Mouse (Mus musculus) spleen, adult 2 months (tissue): ENCODE results near the gene Ikbip.

Experiments
- CTCF ChIP-seq: fragments of 200-500 bp; IDR thresholded peaks from 2 replicates; pipeline ENCODE4 v1.5.1; 2011; ENCODE audit warnings: mild to moderate bottlenecking, inconsistent platforms; ENCODE audit not compliant: insufficient read depth, insufficient read length, insufficient replicate concordance; ENCODE audit errors: extremely low read depth
- POLR2A ChIP-seq: fragments of 200-500 bp; IDR thresholded peaks from 2 replicates; pipeline ENCODE4 v1.6.1; 2011; ENCODE audit warnings: low read depth, low read length, inconsistent platforms

DNA sequence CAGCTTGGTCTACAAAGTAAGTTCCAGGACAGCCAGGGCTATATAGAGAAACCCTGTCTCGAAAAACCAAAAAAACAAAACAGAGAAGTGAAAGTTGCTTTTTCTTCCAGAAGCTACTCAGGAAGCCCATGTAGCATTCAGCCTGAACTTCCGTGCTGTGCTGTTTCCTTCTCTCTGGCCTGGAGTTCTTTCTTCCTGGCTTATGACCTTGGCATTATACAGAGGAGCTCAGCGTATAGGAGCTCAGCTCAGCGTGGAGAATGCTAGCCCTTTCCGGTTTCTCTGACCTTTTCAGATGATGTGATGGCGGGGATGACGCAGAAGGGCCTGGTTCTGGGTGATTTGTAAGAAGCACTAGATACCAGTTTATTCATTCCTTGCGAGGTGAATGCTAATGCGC lies 54.7 kb downstream of the Ikbip start:
- TF ChIP-seq POLR2A (no peak), CTCF (no peak)
